Mouse (Mus musculus) intestine, embryonic 14.5 days (tissue): ENCODE measurements around the gene Wdfy1. TPM values are rescaled to one million over a fixed set of nuclear protein-coding genes. Genes with fewer than 3 reads are reported as not detected.

ENCODE experiments used
- ATAC-seq: fragments of 200-750 bp; cut with Nextera tagmentation; replicated peaks from 2 replicates; pipeline ENCODE4 v1.8.0; 2017; ENCODE audit warnings: low read depth, moderate number of reproducible peaks, moderate TSS enrichment, moderate library complexity; ENCODE audit not compliant: low FRiP score, low TSS enrichment
- DNase-seq: peaks from one replicate; pipeline ENCODE4 v3.0.0-alpha.2; 2018; ENCODE audit warnings: low spot score
- H3K27ac ChIP-seq: fragments of 300-500 bp; sonication (generic); 2 replicates; pipeline ENCODE4 v1.5.1; 2014; ENCODE audit warnings: low read depth, mild to moderate bottlenecking, control low read depth
- H3K27me3 ChIP-seq: fragments of 300-500 bp; sonication (generic); replicated peaks from 2 replicates; pipeline ENCODE4 v1.6.1; 2014; ENCODE audit warnings: low read length, control low read depth; ENCODE audit not compliant: control insufficient read depth, insufficient read depth
- H3K36me3 ChIP-seq: fragments of 300-500 bp; sonication (generic); 2 replicates; pipeline ENCODE4 v1.6.1; 2014; ENCODE audit warnings: low read length, control low read depth; ENCODE audit not compliant: control insufficient read depth, insufficient read depth
- H3K4me1 ChIP-seq: fragments of 300-500 bp; sonication (generic); replicated peaks from 2 replicates; pipeline ENCODE4 v1.6.1; 2014; ENCODE audit warnings: low read length, control low read depth, mixed read lengths; ENCODE audit not compliant: control insufficient read depth, insufficient read depth
- H3K4me2 ChIP-seq: fragments of 300-500 bp; sonication (generic); 2 replicates; pipeline ENCODE4 v1.6.1; 2014; ENCODE audit warnings: low read length
- H3K4me3 ChIP-seq: fragments of 300-500 bp; sonication (generic); 2 replicates; pipeline ENCODE4 v1.5.1; 2014; ENCODE audit warnings: low read depth, low read length, control low read depth, mixed read lengths
- H3K9ac ChIP-seq: fragments of 300-500 bp; sonication (generic); 2 replicates; pipeline ENCODE4 v1.6.1; 2014; ENCODE audit warnings: mild to moderate bottlenecking, low read length
- H3K9me3 ChIP-seq: fragments of 300-500 bp; sonication (generic); 2 replicates; pipeline ENCODE4 v1.6.1; 2016; ENCODE audit warnings: low read length, control low read depth; ENCODE audit not compliant: control insufficient read depth
- WGBS: fragments of 180-500 bp; shearing (Covaris S2); extraction: QIAGEN DNeasy Blood & Tissue Kit; methylation state at CpG from one replicate; pipeline ENCODE4 v1.1.7; 2014; 5-methylcytosine and 5-hydroxymethylcytosine counted together
- polyA plus RNA-seq: library from polyadenylated mRNA; unstranded; fragments of >200 nt; fragmentation: Nextera tagmentation; extraction: Ambion mirVana; gene quantifications from 2 replicates; pipeline ENCODE4 v1.2.1, GENCODE M21; 2014

Gene Wdfy1
- polyA plus RNA-seq, 1 experiment from 2014 or later: 36.8 TPM

GRCm38 (mm10) chr1:79802858-79803427 lies 27.0 kb upstream of the Wdfy1 start:
- H3K9me3 ChIP-seq: no peaks in the 10 kb centered on the region
- no peak overlapping the region for H3K27ac ChIP-seq
- WGBS: 84% methylated on average over 11 of the region's 11 CpGs
- no peak overlapping the region for H3K9ac ChIP-seq
- no peaks in the 10 kb centered on the region for H3K4me1 ChIP-seq
- no peak overlapping the region for H3K4me2 ChIP-seq
- H3K27me3 ChIP-seq: no peaks in the 10 kb centered on the region
- no peak overlapping the region for H3K4me3 ChIP-seq
- ATAC-seq: no peak
- H3K36me3 ChIP-seq: no peaks in the 10 kb centered on the region; the same call in 1 of the 2 replicates
- DNase-seq: no peak

GRCm38 (mm10) chr1:79797084-79797483 lies 21.1 kb upstream of the Wdfy1 start:
- H3K27me3 ChIP-seq: no peaks in the 10 kb centered on the region
- no peaks in the 10 kb centered on the region for H3K9me3 ChIP-seq
- no peaks in the 10 kb centered on the region for H3K4me1 ChIP-seq
- H3K4me2 ChIP-seq: no peak overlapping the region
- 89% methylated on average over 3 of the region's 3 CpGs for WGBS
- DNase-seq (no peak), ATAC-seq (no peak)
- H3K4me3 ChIP-seq: no peak overlapping the region
- H3K9ac ChIP-seq: no peak overlapping the region
- H3K27ac ChIP-seq: no peak overlapping the region
- H3K36me3 ChIP-seq: no peaks in the 10 kb centered on the region; the same call in 1 of the 2 replicates

GRCm38 (mm10) chr1:79786267-79786927 lies 10.5 kb upstream of the Wdfy1 start:
- Histone ChIP-seq H3K27me3 (no peaks in the 10 kb centered on the region), H3K36me3 (peaks cover 21% of the 10 kb centered on the region), H3K4me2 (no peak overlapping the region), H3K9ac (no peak overlapping the region), H3K27ac (no peak overlapping the region), H3K4me3 (no peak overlapping the region), H3K9me3 (no peaks in the 10 kb centered on the region), H3K4me1 (no peaks in the 10 kb centered on the region)
- DNase-seq: no peak
- ATAC-seq: no peak
- 60% methylated on average over 7 of the region's 7 CpGs for WGBS

- Histone ChIP-seq H3K4me3 (no peak overlapping the region), H3K27ac (no peak overlapping the region), H3K4me2 (no peak overlapping the region), H3K36me3 (peaks cover 59% of the 10 kb centered on the region), H3K9me3 (no peaks in the 10 kb centered on the region), H3K9ac (no peak overlapping the region), H3K27me3 (no peaks in the 10 kb centered on the region), H3K4me1 (no peaks in the 10 kb centered on the region; the same call in 1 of the 2 replicates)
- WGBS: 87% methylated on average over 3 of the region's 3 CpGs
- DNase-seq (no peak), ATAC-seq (no peak)
Observed at GRCm38 (mm10) chr1:79782433-79782832, 6.5 kb upstream of the Wdfy1 start.

- no peak for DNase-seq
- peaks cover 2% of the 10 kb centered on the region; the same call in 1 of the 2 replicates for H3K4me1 ChIP-seq
- no peak overlapping the region for H3K4me3 ChIP-seq
- peaks cover 54% of the 10 kb centered on the region for H3K36me3 ChIP-seq
- H3K4me2 ChIP-seq: no peak overlapping the region
- ATAC-seq: no peak
- no peaks in the 10 kb centered on the region for H3K9me3 ChIP-seq
- no peak overlapping the region for H3K9ac ChIP-seq
- 80% methylated on average over 11 of the region's 11 CpGs for WGBS
- no peaks in the 10 kb centered on the region for H3K27me3 ChIP-seq
- H3K27ac ChIP-seq: no peak overlapping the region
Observed at GRCm38 (mm10) chr1:79778011-79778410, 2.1 kb upstream of the Wdfy1 start.

- ATAC-seq: no peak
- peaks cover 2% of the 10 kb centered on the region; the same call in 1 of the 2 replicates for H3K4me1 ChIP-seq
- no peaks in the 10 kb centered on the region for H3K27me3 ChIP-seq
- H3K9me3 ChIP-seq: no peaks in the 10 kb centered on the region
- no peak overlapping the region for H3K4me3 ChIP-seq
- H3K4me2 ChIP-seq: no peak overlapping the region
- no peak overlapping the region for H3K27ac ChIP-seq
- WGBS: 78% methylated on average over 4 of the region's 4 CpGs
- peaks cover 17% of the 10 kb centered on the region for H3K36me3 ChIP-seq
- no peak overlapping the region for H3K9ac ChIP-seq
- DNase-seq: no peak
Observed at GRCm38 (mm10) chr1:79774164-79774780, 1.7 kb downstream of the Wdfy1 start.

- Histone ChIP-seq H3K4me1 (no peaks in the 10 kb centered on the region), H3K9me3 (no peaks in the 10 kb centered on the region), H3K9ac (no peak overlapping the region), H3K27me3 (no peaks in the 10 kb centered on the region), H3K36me3 (no peaks in the 10 kb centered on the region), H3K4me2 (no peak overlapping the region), H3K27ac (no peak overlapping the region), H3K4me3 (no peak overlapping the region)
- ATAC-seq: no peak
- WGBS: 65% methylated on average over 1 of the region's 1 CpGs
- no peak for DNase-seq
Observed at GRCm38 (mm10) chr1:79768231-79768630, 7.7 kb downstream of the Wdfy1 start.

- Histone ChIP-seq H3K9ac (no peak overlapping the region), H3K36me3 (no peaks in the 10 kb centered on the region), H3K4me1 (peaks cover 6% of the 10 kb centered on the region; the same call in 1 of the 2 replicates), H3K27ac (no peak overlapping the region), H3K9me3 (no peaks in the 10 kb centered on the region), H3K4me3 (no peak overlapping the region), H3K4me2 (no peak overlapping the region), H3K27me3 (no peaks in the 10 kb centered on the region)
- ATAC-seq: no peak
- 78% methylated on average over 1 of the region's 1 CpGs for WGBS
- no peak for DNase-seq
Observed at GRCm38 (mm10) chr1:79764483-79764882, 11.5 kb downstream of the Wdfy1 start.
